Mouse (Mus musculus) effector memory CD4-positive, alpha-beta T cell, adult 7 months (primary cell): ENCODE results near the gene Aen. TPM values are rescaled to one million over a fixed set of nuclear protein-coding genes. Genes with fewer than 3 reads are reported as not detected.

ENCODE experiments used
- polyA plus RNA-seq: library from polyadenylated mRNA; unstranded; fragments of 100-300 nt; shearing (Covaris generic); gene quantifications from one replicate; pipeline ENCODE4 v1.2.1, GENCODE M21; 2017

Aen gene
- 34.5 TPM for polyA plus RNA-seq

GRCm38 (mm10) chr7:78895653-78896333, at the start of gene Aen:
Aen (plus strand) TSS chr7:78895854.

GRCm38 (mm10) chr7:78846737-78847434, 48.8 kb upstream of the Aen start, which contains the start of gene Det1:
Det1 (minus strand) TSS chr7:78847263.

GRCm38 (mm10) chr7:78912974-78913474, 17.4 kb downstream of the Aen start, which contains the start of gene Isg20:
Isg20 (plus strand) TSS chr7:78913424.

Other genes with a start within 250 kb of the Aen start
- 22.1 TPM for gene Ntrk3, start 157.8 kb upstream of the Aen start, polyA plus RNA-seq
- 21.1 TPM for gene Mrps11, start 112.7 kb upstream of the Aen start, polyA plus RNA-seq
- gene Mrpl46, start 112.3 kb upstream of the Aen start, polyA plus RNA-seq = 28.8 TPM
- 8.4 TPM for gene Det1, start 48.6 kb upstream of the Aen start, polyA plus RNA-seq
- gene Isg20, start 17.6 kb downstream of the Aen start, polyA plus RNA-seq = 38.1 TPM
- gene Acan, start 157.6 kb downstream of the Aen start, polyA plus RNA-seq = not detected
- 0.44 TPM for gene Hapln3, start 235.2 kb downstream of the Aen start, polyA plus RNA-seq